Mouse (Mus musculus): ENCODE measurements around the gene BC030867.
A peak's percentile ranks its signal among the peaks of the same experiment; 100 is the strongest.
"Not testable (repeated sequence)": the region's sequence is repeated elsewhere in the genome, so short reads cannot be mapped to it uniquely, and the experiment has no call there.

BC030867 gene

GRCm38 (mm10) chr11:102258095-102258494 is 9.4 kb downstream of the BC030867 start:
- DNase-seq = no peak

GRCm38 (mm10) chr11:102258521-102258920 is 9.8 kb downstream of the BC030867 start:
- no peak for DNase-seq

- DNase-seq = no peak
Measured at GRCm38 (mm10) chr11:102263211-102263610, 14.5 kb downstream of the BC030867 start.

GRCm38 (mm10) chr11:102265816-102266215 is 17.1 kb downstream of the BC030867 start:
- DNase-seq = no peak

- no peak for DNase-seq
Measured at GRCm38 (mm10) chr11:102266631-102267355, 18.1 kb downstream of the BC030867 start.

- peak; percentile 80 for DNase-seq
Measured at GRCm38 (mm10) chr11:102267480-102267879, 18.8 kb downstream of the BC030867 start.

- DNase-seq = no peak
Measured at GRCm38 (mm10) chr11:102268520-102269244, 20.0 kb downstream of the BC030867 start, which contains the start of gene Asb16. Asb16 (plus strand) TSS chr11:102268743.

GRCm38 (mm10) chr11:102276411-102276915 is 27.8 kb downstream of the BC030867 start:
- DNase-seq = peak; percentile 68

GRCm38 (mm10) chr11:102277754-102278153 is 29.1 kb downstream of the BC030867 start:
- DNase-seq = no peak

GRCm38 (mm10) chr11:102279595-102279994 is 30.9 kb downstream of the BC030867 start:
- no peak for DNase-seq

- not testable (repeated sequence) for DNase-seq
Measured at GRCm38 (mm10) chr11:102280267-102280666, 31.6 kb downstream of the BC030867 start.

- DNase-seq = no peak
Measured at GRCm38 (mm10) chr11:102283922-102284321, 35.2 kb downstream of the BC030867 start.

GRCm38 (mm10) chr11:102284501-102285094 is 35.9 kb downstream of the BC030867 start, which contains the start of gene Tmub2:
Tmub2 (plus strand) TSS chr11:102284931.
- DNase-seq = peak; percentile 99

GRCm38 (mm10) chr11:102285095-102285834 is 36.6 kb downstream of the BC030867 start:
- DNase-seq = no peak

GRCm38 (mm10) chr11:102287485-102287884 is 38.8 kb downstream of the BC030867 start:
- DNase-seq = no peak

- no peak for DNase-seq
Measured at GRCm38 (mm10) chr11:102288027-102288804, 39.5 kb downstream of the BC030867 start.

- DNase-seq = no peak
Measured at GRCm38 (mm10) chr11:102288913-102289312, 40.2 kb downstream of the BC030867 start.

- DNase-seq = no peak
Measured at GRCm38 (mm10) chr11:102289511-102290100, 40.9 kb downstream of the BC030867 start.

- no peak for DNase-seq
Measured at GRCm38 (mm10) chr11:102290141-102290540, 41.5 kb downstream of the BC030867 start.

- DNase-seq = no peak
Measured at GRCm38 (mm10) chr11:102291051-102291535, 42.4 kb downstream of the BC030867 start.

- no peak for DNase-seq
Measured at GRCm38 (mm10) chr11:102293971-102294370, 45.3 kb downstream of the BC030867 start.
